Mouse (Mus musculus): ENCODE results near the gene Adipor2.

The Adipor2 gene

GRCm38 (mm10) chr6:119351656-119352055 lies 65.8 kb downstream of the Adipor2 start:
- in situ Hi-C loops (cut with MboI; ENCODE audit: low sequenced_read_pairs), result loop anchor here (5.0 kb wide), 1 partner anchor 129 kb away; no protein-coding TSS in a partner anchor

GRCm38 (mm10) chr6:119350703-119351198 lies 66.8 kb downstream of the Adipor2 start:
- in situ Hi-C loops (cut with MboI; ENCODE audit: low sequenced_read_pairs), result loop anchor here (5.0 kb wide), 1 partner anchor 128 kb away; no protein-coding TSS in a partner anchor

DNA sequence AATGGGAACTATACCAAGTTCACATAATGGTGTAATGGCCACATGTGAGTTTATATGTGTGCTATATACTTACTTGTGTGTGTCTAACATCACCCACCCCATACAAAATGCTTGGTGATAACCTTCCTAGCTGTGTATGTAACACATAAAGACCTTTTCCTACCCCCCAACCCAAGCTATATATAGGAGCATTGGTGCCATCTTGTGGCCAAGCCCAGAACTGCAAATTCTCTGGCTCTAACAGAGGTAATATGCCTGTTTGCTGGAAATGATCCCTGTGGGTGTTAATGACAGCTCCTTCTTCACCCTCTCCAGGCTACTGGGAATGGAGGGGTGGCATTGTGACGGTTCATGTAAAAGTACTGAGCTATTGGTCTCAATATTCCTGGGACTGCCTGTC lies 69.3 kb downstream of the Adipor2 start:
- in situ Hi-C loops (cut with MboI; ENCODE audit: low sequenced_read_pairs), result no loop called here

GRCm38 (mm10) chr6:119347813-119348212 lies 69.7 kb downstream of the Adipor2 start:
- in situ Hi-C loops (cut with MboI; ENCODE audit: low sequenced_read_pairs), result no loop called here

DNA sequence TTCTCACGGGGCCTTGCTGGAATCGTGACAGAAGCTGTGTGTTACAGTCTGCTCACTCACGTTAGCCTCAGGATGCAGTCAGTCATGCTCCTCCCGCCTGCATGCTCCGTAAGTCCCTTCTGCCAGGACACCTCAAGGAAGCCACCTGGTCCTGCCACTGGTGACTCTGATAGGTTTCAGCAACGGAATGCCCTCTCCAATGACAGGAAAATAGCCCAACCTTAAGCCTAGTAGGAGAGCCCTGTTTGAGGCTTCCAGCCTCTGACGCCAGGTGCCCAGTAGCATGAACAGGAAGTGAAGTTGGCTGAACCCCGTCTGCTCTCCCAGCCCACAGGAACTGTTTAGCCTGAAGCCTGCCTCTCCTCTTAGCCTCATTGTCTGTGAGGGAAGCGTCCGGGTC lies 71.2 kb downstream of the Adipor2 start:
- in situ Hi-C loops (cut with MboI; ENCODE audit: low sequenced_read_pairs), result no loop called here

DNA sequence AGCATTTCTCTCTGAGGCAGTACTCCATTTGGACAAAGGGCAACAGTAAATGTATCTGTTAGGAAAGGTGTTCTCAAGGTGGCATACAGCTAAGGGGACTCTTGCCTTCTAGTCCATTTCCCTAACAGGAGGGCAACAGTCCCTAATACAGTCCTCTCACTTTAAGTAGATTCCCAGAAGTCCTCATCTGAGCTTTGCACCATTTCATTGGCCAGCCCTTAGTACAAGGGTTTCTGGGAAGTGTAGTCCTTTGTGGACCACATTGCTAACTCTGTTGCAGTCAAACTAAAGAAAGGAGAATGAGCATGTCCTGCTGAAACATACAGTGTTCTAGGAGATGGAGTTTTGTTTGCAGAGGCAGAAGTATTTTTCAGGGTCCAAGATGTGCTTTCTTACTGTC lies 76.1 kb downstream of the Adipor2 start:
- in situ Hi-C loops (cut with MboI; ENCODE audit: low sequenced_read_pairs), result no loop called here

GRCm38 (mm10) chr6:119338121-119338912 lies 79.2 kb downstream of the Adipor2 start:
- in situ Hi-C loops (cut with MboI; ENCODE audit: low sequenced_read_pairs), result no loop called here

DNA sequence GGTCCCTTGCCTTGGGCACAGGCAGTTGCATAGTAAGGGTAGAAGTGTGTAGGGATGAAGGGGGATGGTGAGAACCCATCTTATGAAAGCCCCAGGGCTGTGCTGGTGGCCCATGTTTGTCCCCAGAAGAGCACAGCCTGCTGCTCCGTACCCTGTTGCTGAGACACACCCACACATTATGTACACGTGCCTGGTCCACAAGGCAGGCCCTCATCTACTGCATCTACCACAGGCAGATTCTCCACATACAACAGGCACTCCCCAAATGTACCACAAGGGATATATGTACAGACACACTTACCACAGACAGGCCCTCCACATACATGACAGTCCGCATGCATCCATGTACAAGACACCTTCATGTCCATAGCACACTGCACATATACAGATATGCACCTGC lies 80.2 kb downstream of the Adipor2 start:
- in situ Hi-C loops (cut with MboI; ENCODE audit: low sequenced_read_pairs), result no loop called here

DNA sequence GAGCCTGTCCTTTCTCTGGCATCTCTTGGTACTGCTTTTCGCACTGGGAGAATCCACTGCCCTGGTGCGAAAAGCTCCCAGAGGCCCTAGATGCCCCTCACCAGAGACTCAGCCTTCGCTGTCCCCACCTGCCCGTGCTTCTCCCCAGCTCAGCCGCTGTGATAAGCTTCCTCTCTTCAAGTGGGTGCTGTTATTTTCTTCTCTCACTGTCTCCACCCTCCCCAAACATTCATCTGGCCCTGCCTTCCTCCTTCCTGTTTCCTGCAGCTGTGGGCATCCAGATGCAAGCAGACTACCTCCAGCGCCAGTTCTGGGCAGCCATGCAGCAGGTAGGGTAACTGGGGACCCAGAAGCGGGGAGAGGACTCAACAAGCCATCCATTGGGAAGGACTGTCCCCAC lies 81.4 kb downstream of the Adipor2 start:
- in situ Hi-C loops (cut with MboI; ENCODE audit: low sequenced_read_pairs), result no loop called here

DNA sequence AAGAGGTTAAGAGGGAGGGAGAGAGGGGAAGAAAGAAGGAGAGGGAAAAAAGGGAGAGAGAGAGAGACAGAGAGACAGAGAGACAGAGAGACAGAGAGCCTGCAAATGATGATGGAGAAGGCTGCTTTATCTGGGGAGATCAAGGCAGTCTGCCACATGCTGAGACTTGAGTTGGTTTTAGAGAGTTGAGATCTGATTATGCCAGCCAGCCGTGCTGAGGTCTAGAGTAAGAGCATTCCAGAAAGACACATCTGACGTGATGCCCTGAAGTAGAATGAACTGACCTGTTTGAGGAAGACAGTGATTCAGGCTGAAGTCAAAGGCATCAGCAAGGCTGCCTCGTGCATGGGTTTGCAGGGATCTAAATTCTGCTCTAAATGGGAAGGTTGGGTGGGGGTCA lies 83.7 kb downstream of the Adipor2 start:
- in situ Hi-C loops (cut with MboI; ENCODE audit: low sequenced_read_pairs), result no loop called here

GRCm38 (mm10) chr6:119333202-119333601 lies 84.3 kb downstream of the Adipor2 start:
- in situ Hi-C loops (cut with MboI; ENCODE audit: low sequenced_read_pairs), result no loop called here

GRCm38 (mm10) chr6:119332111-119332510 lies 85.4 kb downstream of the Adipor2 start:
- in situ Hi-C loops (cut with MboI; ENCODE audit: low sequenced_read_pairs), result no loop called here

DNA sequence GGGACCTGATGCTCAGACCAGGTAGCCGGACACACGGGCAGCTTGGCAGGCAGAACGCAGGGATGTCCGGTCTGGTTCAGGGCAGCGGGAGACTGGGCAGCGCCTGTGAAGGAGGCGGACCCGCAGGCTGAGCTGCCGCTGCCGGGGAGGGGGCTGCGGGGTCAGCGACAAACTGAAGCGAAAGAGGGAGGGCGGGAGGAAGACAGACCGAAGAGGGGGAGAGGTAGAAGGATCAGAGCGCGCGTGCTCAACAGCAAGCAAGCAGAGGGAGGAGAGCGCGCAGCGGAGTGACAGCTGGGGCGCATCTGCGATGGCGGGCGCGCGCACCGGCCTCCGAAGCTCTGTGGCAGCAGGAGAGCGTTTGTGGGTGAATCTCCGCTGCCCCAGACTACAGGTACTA lies 87.0 kb downstream of the Adipor2 start, which contains the start of gene Lrtm2:
TSS of gene Lrtm2 (minus strand) at position 261 of the 400 bp plus-strand sequence.
- in situ Hi-C loops (cut with MboI; ENCODE audit: low sequenced_read_pairs), result no loop called here

GRCm38 (mm10) chr6:119329936-119330335 lies 87.6 kb downstream of the Adipor2 start:
- in situ Hi-C loops (cut with MboI; ENCODE audit: low sequenced_read_pairs), result no loop called here

DNA sequence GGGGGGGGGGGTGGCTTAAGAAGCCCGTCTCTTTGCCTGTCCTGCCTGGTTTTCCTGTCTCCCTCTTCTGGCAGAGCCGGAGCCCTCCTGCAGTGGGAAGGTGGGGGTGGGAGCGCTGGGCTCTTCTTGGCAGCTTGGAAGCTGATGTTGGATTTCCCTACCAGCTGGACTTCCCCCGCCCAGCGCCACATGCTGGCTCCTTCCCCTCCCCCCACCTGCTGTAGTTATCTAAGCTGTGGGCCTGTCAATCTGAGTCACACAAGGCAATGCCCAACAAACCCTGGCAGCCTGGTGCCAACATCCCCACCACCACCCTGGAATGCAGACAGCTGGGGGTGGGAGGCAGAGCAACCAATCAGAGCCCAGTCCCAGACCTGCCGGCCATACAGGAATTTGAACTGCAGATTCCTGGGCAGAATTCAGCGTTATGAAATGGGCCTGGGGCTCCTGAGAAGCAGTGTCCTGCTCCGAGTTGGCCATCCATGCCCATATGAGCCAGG lies 88.2 kb downstream of the Adipor2 start:
- in situ Hi-C loops (cut with MboI; ENCODE audit: low sequenced_read_pairs), result no loop called here

GRCm38 (mm10) chr6:119328521-119329115 lies 88.9 kb downstream of the Adipor2 start:
- in situ Hi-C loops (cut with MboI; ENCODE audit: low sequenced_read_pairs), result no loop called here

GRCm38 (mm10) chr6:119326541-119326940 lies 91.0 kb downstream of the Adipor2 start:
- in situ Hi-C loops (cut with MboI; ENCODE audit: low sequenced_read_pairs), result no loop called here

- in situ Hi-C loops (cut with MboI; ENCODE audit: low sequenced_read_pairs), result no loop called here
Measured at GRCm38 (mm10) chr6:119325978-119326377, 91.5 kb downstream of the Adipor2 start.

DNA sequence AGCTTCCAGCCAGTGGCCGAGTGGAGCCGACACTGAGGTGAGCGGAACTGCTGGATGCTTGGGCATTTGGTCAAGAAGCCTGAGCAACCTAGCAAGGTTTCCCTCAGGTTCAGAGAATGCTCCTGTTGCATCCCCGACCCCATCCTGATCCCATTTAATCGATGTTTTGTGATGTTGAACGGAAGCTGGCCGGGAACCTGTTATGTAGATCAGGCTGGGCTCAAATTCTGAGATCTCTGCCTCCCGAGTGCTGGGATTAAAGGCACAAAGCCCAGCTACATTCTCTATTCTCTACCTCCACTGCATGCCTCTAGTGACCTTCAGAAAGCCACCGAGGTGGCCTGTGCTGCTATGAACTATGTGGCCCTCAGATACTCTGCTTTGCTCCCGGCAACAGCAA lies 92.7 kb downstream of the Adipor2 start:
- in situ Hi-C loops (cut with MboI; ENCODE audit: low sequenced_read_pairs), result no loop called here

DNA sequence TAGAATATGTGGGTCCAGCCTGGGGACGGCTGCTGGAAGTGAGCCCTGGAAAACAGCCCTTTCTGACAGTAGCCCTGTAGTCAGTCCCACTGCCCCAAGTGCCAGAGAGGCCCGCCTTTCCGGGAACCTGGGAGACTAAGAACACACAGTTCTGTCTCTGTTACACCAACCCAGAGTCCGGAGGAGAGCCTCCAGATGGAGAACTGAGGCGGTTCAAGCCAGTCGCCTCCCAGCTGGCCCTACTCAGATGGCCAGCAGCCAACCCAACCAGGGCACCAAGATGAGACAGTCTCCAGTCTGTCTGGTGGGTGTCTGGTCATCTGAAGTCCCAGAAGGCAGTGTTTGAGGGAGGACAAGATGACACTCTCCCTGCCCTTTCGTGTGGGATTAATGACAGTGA lies 95.8 kb downstream of the Adipor2 start:
- in situ Hi-C loops (cut with MboI; ENCODE audit: low sequenced_read_pairs), result no loop called here

GRCm38 (mm10) chr6:119320481-119320880 lies 97.0 kb downstream of the Adipor2 start:
- in situ Hi-C loops (cut with MboI; ENCODE audit: low sequenced_read_pairs), result no loop called here

DNA sequence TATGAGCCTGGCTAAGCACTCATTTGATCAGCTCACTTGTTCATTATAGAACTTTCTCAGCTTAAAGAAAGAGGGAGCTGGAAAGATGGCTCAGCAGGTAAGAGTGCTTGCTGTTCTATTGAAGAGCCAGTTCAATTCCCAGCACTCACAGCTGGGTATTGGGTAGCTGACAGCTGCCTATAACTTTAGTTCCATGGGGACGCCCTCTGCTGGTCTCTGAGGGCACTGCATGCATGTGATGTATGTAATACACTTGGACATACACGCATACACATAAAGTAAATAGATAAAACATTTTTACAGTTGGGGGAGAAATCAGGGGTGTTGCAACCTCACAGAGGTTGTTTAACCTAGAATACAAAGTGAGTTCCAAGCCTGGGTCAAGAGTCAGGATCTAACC lies 98.1 kb downstream of the Adipor2 start:
- in situ Hi-C loops (cut with MboI; ENCODE audit: low sequenced_read_pairs), result no loop called here
